Mouse (Mus musculus): ENCODE results near the gene Akap12. TPM values are rescaled to one million over a fixed set of nuclear protein-coding genes. Genes with fewer than 3 reads are reported as not detected.

Akap12 gene
- polyA plus RNA-seq, 1 experiment from 2014 or later: 7.5 TPM

- H3K27ac ChIP-seq (replicated peaks; ENCODE audit: low read depth, low read length): no peak overlapping the region
- no peaks in the 10 kb centered on the region for H3K9me3 ChIP-seq (ENCODE audit: control insufficient read depth, low read length)
- no peak overlapping the region for H3K4me3 ChIP-seq (ENCODE audit: low read depth, low read length)
- WGBS: 74% methylated on average over 7 of the region's 7 CpGs
- peaks cover 2% of the 10 kb centered on the region; the same call in 1 of the 2 replicates for H3K36me3 ChIP-seq (ENCODE audit: control insufficient read depth, insufficient read depth, low read length)
- no peaks in the 10 kb centered on the region for H3K4me1 ChIP-seq (ENCODE audit: control insufficient read depth, insufficient read depth, low read length)
- H3K27me3 ChIP-seq (ENCODE audit: control insufficient read depth, insufficient read depth, low read length): no peaks in the 10 kb centered on the region
- no peak overlapping the region for H3K9ac ChIP-seq (ENCODE audit: low read length)
- no peak overlapping the region for H3K4me2 ChIP-seq (ENCODE audit: low read depth, severe bottlenecking)
- ATAC-seq (ENCODE audit: insufficient number of reproducible peaks, low FRiP score, low TSS enrichment, low read depth) (no peak), DNase-seq (ENCODE audit: low spot score) (no peak)
Observed at GRCm38 (mm10) chr10:4375267-4375666, 109.1 kb downstream of the Akap12 start.

GRCm38 (mm10) chr10:4376461-4376860 lies 110.3 kb downstream of the Akap12 start:
- Histone ChIP-seq H3K27me3 (ENCODE audit: control insufficient read depth, insufficient read depth, low read length) (no peaks in the 10 kb centered on the region), H3K9me3 (ENCODE audit: control insufficient read depth, low read length) (no peaks in the 10 kb centered on the region)
- WGBS: 76% methylated on average over 7 of the region's 7 CpGs

GRCm38 (mm10) chr10:4376931-4377330 lies 110.8 kb downstream of the Akap12 start:
- DNase-seq (ENCODE audit: low spot score) (no peak), ATAC-seq (ENCODE audit: insufficient number of reproducible peaks, low FRiP score, low TSS enrichment, low read depth) (no peak)
- Histone ChIP-seq H3K4me1 (ENCODE audit: control insufficient read depth, insufficient read depth, low read length) (no peaks in the 10 kb centered on the region), H3K4me3 (ENCODE audit: low read depth, low read length) (no peak overlapping the region), H3K9me3 (ENCODE audit: control insufficient read depth, low read length) (no peaks in the 10 kb centered on the region), H3K9ac (ENCODE audit: low read length) (no peak overlapping the region), H3K4me2 (ENCODE audit: low read depth, severe bottlenecking) (no peak overlapping the region), H3K27me3 (ENCODE audit: control insufficient read depth, insufficient read depth, low read length) (no peaks in the 10 kb centered on the region), H3K27ac (replicated peaks; ENCODE audit: low read depth, low read length) (no peak overlapping the region), H3K36me3 (ENCODE audit: control insufficient read depth, insufficient read depth, low read length) (peaks cover 2% of the 10 kb centered on the region; the same call in 1 of the 2 replicates)
- WGBS: 92% methylated on average over 7 of the region's 7 CpGs

More at GRCm38 (mm10) chr10:4376461-4376860, 110.3 kb downstream of the Akap12 start:
- Histone ChIP-seq H3K4me2 (ENCODE audit: low read depth, severe bottlenecking) (no peak overlapping the region), H3K4me3 (ENCODE audit: low read depth, low read length) (no peak overlapping the region), H3K9ac (ENCODE audit: low read length) (no peak overlapping the region), H3K4me1 (ENCODE audit: control insufficient read depth, insufficient read depth, low read length) (no peaks in the 10 kb centered on the region), H3K27ac (replicated peaks; ENCODE audit: low read depth, low read length) (no peak overlapping the region), H3K36me3 (ENCODE audit: control insufficient read depth, insufficient read depth, low read length) (peaks cover 2% of the 10 kb centered on the region; the same call in 1 of the 2 replicates)
- DNase-seq (ENCODE audit: low spot score): no peak
- ATAC-seq (ENCODE audit: insufficient number of reproducible peaks, low FRiP score, low TSS enrichment, low read depth): no peak

DNA sequence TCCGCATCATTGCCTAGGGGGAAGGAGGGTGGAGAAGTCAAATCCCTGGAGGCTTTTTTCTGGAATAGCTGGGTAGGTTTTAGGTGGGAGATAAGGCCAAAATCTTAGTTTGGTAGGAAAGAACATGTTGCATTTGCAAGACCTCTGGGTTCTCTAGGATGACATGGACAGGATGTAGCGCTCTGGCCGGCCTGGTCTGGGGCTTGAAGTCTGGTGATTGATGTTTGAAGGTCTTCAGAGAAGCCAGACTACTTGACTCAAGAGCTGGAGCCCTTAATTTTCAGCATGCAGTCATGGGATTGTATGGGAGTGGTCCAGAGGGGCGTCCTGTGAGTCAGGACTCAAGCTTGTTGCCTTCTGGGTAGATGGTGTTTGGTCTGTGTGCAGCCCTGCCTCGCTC lies 114.6 kb downstream of the Akap12 start:
- Histone ChIP-seq H3K4me2 (ENCODE audit: low read depth, severe bottlenecking) (no peak overlapping the region), H3K27me3 (ENCODE audit: control insufficient read depth, insufficient read depth, low read length) (no peaks in the 10 kb centered on the region), H3K4me1 (ENCODE audit: control insufficient read depth, insufficient read depth, low read length) (no peaks in the 10 kb centered on the region), H3K27ac (replicated peaks; ENCODE audit: low read depth, low read length) (no peak overlapping the region), H3K4me3 (ENCODE audit: low read depth, low read length) (no peak overlapping the region), H3K36me3 (ENCODE audit: control insufficient read depth, insufficient read depth, low read length) (no peaks in the 10 kb centered on the region), H3K9ac (ENCODE audit: low read length) (no peak overlapping the region), H3K9me3 (ENCODE audit: control insufficient read depth, low read length) (no peaks in the 10 kb centered on the region)
- ATAC-seq (ENCODE audit: insufficient number of reproducible peaks, low FRiP score, low TSS enrichment, low read depth) (no peak), DNase-seq (ENCODE audit: low spot score) (no peak)
- WGBS: 87% methylated on average over 5 of the region's 5 CpGs

GRCm38 (mm10) chr10:4384244-4384643 lies 118.1 kb downstream of the Akap12 start:
- H3K27ac ChIP-seq (replicated peaks; ENCODE audit: low read depth, low read length): no peak overlapping the region
- H3K36me3 ChIP-seq (ENCODE audit: control insufficient read depth, insufficient read depth, low read length): no peaks in the 10 kb centered on the region
- peaks cover 5% of the 10 kb centered on the region for H3K4me1 ChIP-seq (ENCODE audit: control insufficient read depth, insufficient read depth, low read length)
- H3K9ac ChIP-seq (ENCODE audit: low read length): no peak overlapping the region
- H3K4me3 ChIP-seq (ENCODE audit: low read depth, low read length): no peak overlapping the region
- H3K9me3 ChIP-seq (ENCODE audit: control insufficient read depth, low read length): no peaks in the 10 kb centered on the region
- H3K27me3 ChIP-seq (ENCODE audit: control insufficient read depth, insufficient read depth, low read length): no peaks in the 10 kb centered on the region
- WGBS: 94% methylated on average over 7 of the region's 7 CpGs
- ATAC-seq (ENCODE audit: insufficient number of reproducible peaks, low FRiP score, low TSS enrichment, low read depth): no peak
- no peak for DNase-seq (ENCODE audit: low spot score)
- no peak overlapping the region for H3K4me2 ChIP-seq (ENCODE audit: low read depth, severe bottlenecking)

DNA sequence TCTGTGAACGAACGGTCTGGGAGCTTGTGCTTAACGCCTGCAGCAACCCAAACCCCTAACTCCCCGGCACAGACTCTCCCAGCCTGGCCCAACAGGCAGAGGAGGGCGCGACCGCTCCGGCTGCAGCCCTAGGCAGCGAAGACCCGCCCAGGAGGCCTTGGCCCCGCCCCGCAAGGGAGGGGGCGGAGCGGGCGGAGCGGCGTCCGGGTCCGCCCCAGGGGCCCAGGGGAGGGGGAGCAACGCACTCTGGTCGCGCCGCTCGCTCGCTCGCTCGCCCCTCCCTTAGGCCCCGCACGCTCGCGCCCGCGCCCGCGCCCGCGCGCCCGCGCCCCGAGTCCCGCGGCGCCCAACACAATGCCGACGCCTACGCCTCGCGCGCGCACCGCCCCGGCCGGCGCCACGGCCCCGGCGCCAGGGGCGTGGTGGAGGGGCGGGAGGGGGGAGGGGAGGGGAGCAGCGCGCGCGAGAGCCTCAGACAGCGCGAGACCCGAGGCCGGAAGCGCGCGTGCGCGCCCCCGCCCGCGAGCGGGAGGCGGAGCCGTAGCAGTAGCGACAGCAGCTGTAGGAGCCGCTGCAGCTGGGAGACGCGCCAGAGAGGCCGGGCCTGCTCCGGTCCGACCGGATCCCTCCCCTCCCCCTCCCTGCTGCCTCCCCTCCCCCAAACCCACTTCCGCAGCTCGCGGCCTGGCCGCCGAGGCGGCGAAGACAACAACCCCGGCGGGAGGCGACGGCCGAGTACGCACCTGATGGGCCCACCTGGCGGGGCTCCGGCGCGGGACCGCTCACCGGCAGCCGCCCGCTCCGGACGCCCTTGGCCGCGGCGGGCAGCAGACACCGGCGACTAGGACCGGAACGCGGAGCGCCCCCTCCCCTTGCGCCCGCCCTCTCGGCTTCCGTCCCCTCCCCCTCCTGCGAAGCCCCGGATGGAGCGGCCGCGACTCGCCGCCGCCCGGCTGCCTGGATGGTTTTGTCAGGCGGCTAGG lies 120.7 kb downstream of the Akap12 start:
- Histone ChIP-seq H3K36me3 (ENCODE audit: control insufficient read depth, insufficient read depth, low read length) (no peaks in the 10 kb centered on the region), H3K9me3 (ENCODE audit: control insufficient read depth, low read length) (no peaks in the 10 kb centered on the region), H3K9ac (ENCODE audit: low read length) (peak overlapping the region; percentile 97), H3K4me2 (ENCODE audit: low read depth, severe bottlenecking) (peak overlapping the region; percentile 86), H3K27me3 (ENCODE audit: control insufficient read depth, insufficient read depth, low read length) (no peaks in the 10 kb centered on the region), H3K4me3 (ENCODE audit: low read depth, low read length) (peak overlapping the region; percentile 88), H3K27ac (replicated peaks; ENCODE audit: low read depth, low read length) (peak overlapping the region; percentile 97), H3K4me1 (ENCODE audit: control insufficient read depth, insufficient read depth, low read length) (peaks cover 7% of the 10 kb centered on the region)
- peak; percentile 96 for DNase-seq (ENCODE audit: low spot score)
- under 1% methylated on average over 50 of the region's 133 CpGs for WGBS
- ATAC-seq (ENCODE audit: insufficient number of reproducible peaks, low FRiP score, low TSS enrichment, low read depth): peak; percentile 92

DNA sequence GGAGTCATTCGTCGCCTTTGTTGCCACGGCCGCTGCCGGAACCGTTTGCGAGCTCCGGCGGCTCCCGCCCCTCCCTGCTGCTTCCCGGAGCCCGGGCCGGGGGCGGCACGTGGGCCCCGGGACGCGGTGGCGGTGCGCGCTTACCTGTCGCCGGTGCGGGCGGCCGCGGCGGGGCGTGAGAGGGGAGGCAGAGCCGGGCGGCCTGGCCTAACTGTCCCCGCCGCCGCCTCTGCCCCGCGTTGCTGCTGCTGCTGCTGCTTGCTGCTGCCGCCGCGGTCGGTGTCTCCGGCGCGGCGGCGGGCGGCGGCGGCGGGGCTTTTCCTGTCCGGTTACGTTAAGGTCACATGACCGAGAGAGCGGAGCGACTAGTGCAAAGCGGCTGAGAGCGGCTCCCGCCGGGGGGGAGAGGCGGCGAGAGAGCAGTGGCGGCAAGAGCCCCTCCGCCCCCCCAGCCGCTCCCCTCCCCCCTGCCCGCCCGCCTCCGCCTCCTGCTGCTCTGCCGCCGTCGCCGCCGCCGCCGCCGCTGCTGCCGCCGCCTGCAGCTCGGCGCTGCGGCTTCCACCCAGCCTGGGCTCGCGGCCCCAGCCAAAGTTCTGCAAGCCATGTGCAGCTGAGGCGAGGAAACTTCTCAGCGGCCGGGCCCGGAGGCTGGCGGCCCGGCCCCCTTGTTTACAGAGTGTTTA lies 121.7 kb downstream of the Akap12 start, which contains the start of gene Zbtb2:
TSS of gene Zbtb2 (minus strand) at position 408 of the 683 bp plus-strand sequence.
- Histone ChIP-seq H3K27ac (replicated peaks; ENCODE audit: low read depth, low read length) (peak within 1 kb of the TSS; percentile 97), H3K9ac (ENCODE audit: low read length) (peak within 1 kb of the TSS; percentile 97), H3K4me1 (ENCODE audit: control insufficient read depth, insufficient read depth, low read length) (peaks cover 7% of the 10 kb centered on the region), H3K4me3 (ENCODE audit: low read depth, low read length) (peak within 1 kb of the TSS; percentile 88), H3K4me2 (ENCODE audit: low read depth, severe bottlenecking) (peak within 1 kb of the TSS; percentile 86), H3K9me3 (ENCODE audit: control insufficient read depth, low read length) (no peaks in the 10 kb centered on the region), H3K27me3 (ENCODE audit: control insufficient read depth, insufficient read depth, low read length) (no peaks in the 10 kb centered on the region), H3K36me3 (ENCODE audit: control insufficient read depth, insufficient read depth, low read length) (peaks cover 1% of the 10 kb centered on the region; the same call in 1 of the 2 replicates)
- ATAC-seq (ENCODE audit: insufficient number of reproducible peaks, low FRiP score, low TSS enrichment, low read depth) (no peak), DNase-seq (ENCODE audit: low spot score) (peak; percentile 75)
- whole genome bisulfite sequencing: under 1% methylated on average over 47 of the region's 87 CpGs

DNA sequence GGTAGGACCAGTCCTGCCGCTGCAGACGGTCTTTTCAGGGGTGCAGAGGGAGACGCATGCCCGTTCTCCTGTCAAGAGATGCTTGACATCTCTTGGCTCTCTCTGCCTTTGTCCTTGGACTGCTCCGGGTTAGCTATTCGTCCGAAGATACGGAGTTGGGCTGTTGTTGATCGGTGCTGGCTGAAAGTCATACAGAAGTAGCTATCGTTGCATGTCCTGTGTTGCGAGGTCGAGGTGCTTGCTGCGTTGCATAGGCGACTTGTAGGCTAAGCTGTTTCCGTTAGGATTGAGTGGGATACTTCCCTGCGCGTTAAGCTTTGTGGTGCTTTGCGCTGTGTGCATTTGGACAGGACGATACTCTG lies 122.2 kb downstream of the Akap12 start:
- DNase-seq (ENCODE audit: low spot score) (no peak), ATAC-seq (ENCODE audit: insufficient number of reproducible peaks, low FRiP score, low TSS enrichment, low read depth) (no peak)
- Histone ChIP-seq H3K36me3 (ENCODE audit: control insufficient read depth, insufficient read depth, low read length) (peaks cover 4% of the 10 kb centered on the region; the same call in 1 of the 2 replicates), H3K27me3 (ENCODE audit: control insufficient read depth, insufficient read depth, low read length) (no peaks in the 10 kb centered on the region), H3K4me3 (ENCODE audit: low read depth, low read length) (peak overlapping the region; percentile 88), H3K4me2 (ENCODE audit: low read depth, severe bottlenecking) (peak overlapping the region; percentile 86), H3K9ac (ENCODE audit: low read length) (peak overlapping the region; percentile 97), H3K27ac (replicated peaks; ENCODE audit: low read depth, low read length) (peak overlapping the region; percentile 97), H3K9me3 (ENCODE audit: control insufficient read depth, low read length) (no peaks in the 10 kb centered on the region), H3K4me1 (ENCODE audit: control insufficient read depth, insufficient read depth, low read length) (peaks cover 7% of the 10 kb centered on the region)
- WGBS: under 1% methylated on average over 19 of the region's 19 CpGs
